Mouse (Mus musculus): ENCODE results near the gene Iqsec3.

- no peak for TF ChIP-seq ZC3H11A (IDR thresholded peaks at IDR 0.05; ENCODE audit: borderline replicate concordance, low read depth, low read length)
- TF ChIP-seq CHD2 (IDR thresholded peaks at IDR 0.05; ENCODE audit: low read depth, low read length), result no peak
Measured at GRCm38 (mm10) chr6:121392610-121393252, 80.7 kb downstream of the Iqsec3 start.
